Mouse (Mus musculus): ENCODE results near the gene Hesx1. TPM values are rescaled to one million over a fixed set of nuclear protein-coding genes. Genes with fewer than 3 reads are reported as not detected.

The Hesx1 gene
- polyA plus RNA-seq, 1 experiment: not detected

- H3K4me1 ChIP-seq (ENCODE audit: control insufficient read depth, insufficient read depth, low read length): peaks cover 2% of the 10 kb centered on the region; the same call in 1 of the 2 replicates
- no peak for TF ChIP-seq POLR2A (IDR thresholded peaks at IDR 0.05; ENCODE audit: insufficient read depth, low read depth, low read length)
- no peak for TF ChIP-seq CTCF (IDR thresholded peaks at IDR 0.05; ENCODE audit: insufficient read depth, low read depth, low read length)
- WGBS: 67% methylated on average over 7 of the region's 7 CpGs
- no peak overlapping the region for H3K4me3 ChIP-seq (ENCODE audit: insufficient read depth, low read depth, low read length)
- H3K27ac ChIP-seq (ENCODE audit: insufficient read depth, low read depth, low read length): no peak overlapping the region
Observed at GRCm38 (mm10) chr14:26976212-26976611, 18.0 kb upstream of the Hesx1 start.

- peaks cover 2% of the 10 kb centered on the region; the same call in 1 of the 2 replicates for H3K4me1 ChIP-seq (ENCODE audit: control insufficient read depth, insufficient read depth, low read length)
- H3K4me3 ChIP-seq (ENCODE audit: insufficient read depth, low read depth, low read length): no peak overlapping the region
- 66% methylated on average over 2 of the region's 2 CpGs for WGBS
- TF ChIP-seq CTCF (IDR thresholded peaks at IDR 0.05; ENCODE audit: insufficient read depth, low read depth, low read length) (no peak), POLR2A (IDR thresholded peaks at IDR 0.05; ENCODE audit: insufficient read depth, low read depth, low read length) (no peak)
- no peak overlapping the region for H3K27ac ChIP-seq (ENCODE audit: insufficient read depth, low read depth, low read length)
Observed at GRCm38 (mm10) chr14:26977500-26977899, 16.7 kb upstream of the Hesx1 start.

GRCm38 (mm10) chr14:26979808-26980207 is 14.4 kb upstream of the Hesx1 start:
- peaks cover 2% of the 10 kb centered on the region; the same call in 1 of the 2 replicates for H3K4me1 ChIP-seq (ENCODE audit: control insufficient read depth, insufficient read depth, low read length)
- no peak for TF ChIP-seq POLR2A (IDR thresholded peaks at IDR 0.05; ENCODE audit: insufficient read depth, low read depth, low read length)
- TF ChIP-seq CTCF (IDR thresholded peaks at IDR 0.05; ENCODE audit: insufficient read depth, low read depth, low read length): no peak
- WGBS: 91% methylated on average over 3 of the region's 3 CpGs
- H3K27ac ChIP-seq (ENCODE audit: insufficient read depth, low read depth, low read length): no peak overlapping the region
- H3K4me3 ChIP-seq (ENCODE audit: insufficient read depth, low read depth, low read length): no peak overlapping the region

- TF ChIP-seq POLR2A (IDR thresholded peaks at IDR 0.05; ENCODE audit: insufficient read depth, low read depth, low read length): no peak
- TF ChIP-seq CTCF (IDR thresholded peaks at IDR 0.05; ENCODE audit: insufficient read depth, low read depth, low read length): no peak
- Histone ChIP-seq H3K4me1 (ENCODE audit: control insufficient read depth, insufficient read depth, low read length) (peaks cover 2% of the 10 kb centered on the region; the same call in 1 of the 2 replicates), H3K4me3 (ENCODE audit: insufficient read depth, low read depth, low read length) (no peak overlapping the region), H3K27ac (ENCODE audit: insufficient read depth, low read depth, low read length) (no peak overlapping the region)
- 95% methylated on average over 8 of the region's 8 CpGs for WGBS
Observed at GRCm38 (mm10) chr14:26981021-26981420, 13.2 kb upstream of the Hesx1 start.

- peaks cover 2% of the 10 kb centered on the region; the same call in 1 of the 2 replicates for H3K4me1 ChIP-seq (ENCODE audit: control insufficient read depth, insufficient read depth, low read length)
- no peak overlapping the region for H3K27ac ChIP-seq (ENCODE audit: insufficient read depth, low read depth, low read length)
- WGBS: 65% methylated on average over 5 of the region's 5 CpGs
- no peak for TF ChIP-seq CTCF (IDR thresholded peaks at IDR 0.05; ENCODE audit: insufficient read depth, low read depth, low read length)
- no peak for TF ChIP-seq POLR2A (IDR thresholded peaks at IDR 0.05; ENCODE audit: insufficient read depth, low read depth, low read length)
- no peak overlapping the region for H3K4me3 ChIP-seq (ENCODE audit: insufficient read depth, low read depth, low read length)
Observed at GRCm38 (mm10) chr14:26981494-26982149, 12.6 kb upstream of the Hesx1 start.

- TF ChIP-seq CTCF (IDR thresholded peaks at IDR 0.05; ENCODE audit: insufficient read depth, low read depth, low read length) (no peak), POLR2A (IDR thresholded peaks at IDR 0.05; ENCODE audit: insufficient read depth, low read depth, low read length) (no peak)
- H3K4me1 ChIP-seq (ENCODE audit: control insufficient read depth, insufficient read depth, low read length): no peaks in the 10 kb centered on the region
- no peak overlapping the region for H3K27ac ChIP-seq (ENCODE audit: insufficient read depth, low read depth, low read length)
- WGBS: 62% methylated on average over 5 of the region's 5 CpGs
- no peak overlapping the region for H3K4me3 ChIP-seq (ENCODE audit: insufficient read depth, low read depth, low read length)
Observed at GRCm38 (mm10) chr14:26982150-26982530, 12.1 kb upstream of the Hesx1 start.

GRCm38 (mm10) chr14:26988694-26989093 is 5.5 kb upstream of the Hesx1 start:
- Histone ChIP-seq H3K4me3 (ENCODE audit: insufficient read depth, low read depth, low read length) (no peak overlapping the region), H3K4me1 (ENCODE audit: control insufficient read depth, insufficient read depth, low read length) (no peaks in the 10 kb centered on the region), H3K27ac (ENCODE audit: insufficient read depth, low read depth, low read length) (no peak overlapping the region)
- WGBS: 75% methylated on average over 2 of the region's 2 CpGs
- TF ChIP-seq CTCF (IDR thresholded peaks at IDR 0.05; ENCODE audit: insufficient read depth, low read depth, low read length) (no peak), POLR2A (IDR thresholded peaks at IDR 0.05; ENCODE audit: insufficient read depth, low read depth, low read length) (no peak)

GRCm38 (mm10) chr14:26991622-26992021 is 2.6 kb upstream of the Hesx1 start:
- no peak overlapping the region for H3K4me3 ChIP-seq (ENCODE audit: insufficient read depth, low read depth, low read length)
- TF ChIP-seq CTCF (IDR thresholded peaks at IDR 0.05; ENCODE audit: insufficient read depth, low read depth, low read length): no peak
- TF ChIP-seq POLR2A (IDR thresholded peaks at IDR 0.05; ENCODE audit: insufficient read depth, low read depth, low read length): no peak
- H3K27ac ChIP-seq (ENCODE audit: insufficient read depth, low read depth, low read length): no peak overlapping the region
- H3K4me1 ChIP-seq (ENCODE audit: control insufficient read depth, insufficient read depth, low read length): peaks cover 3% of the 10 kb centered on the region
- WGBS: 73% methylated on average over 18 of the region's 18 CpGs

- H3K4me1 ChIP-seq (ENCODE audit: control insufficient read depth, insufficient read depth, low read length): peaks cover 3% of the 10 kb centered on the region
- TF ChIP-seq POLR2A (IDR thresholded peaks at IDR 0.05; ENCODE audit: insufficient read depth, low read depth, low read length) (no peak), CTCF (IDR thresholded peaks at IDR 0.05; ENCODE audit: insufficient read depth, low read depth, low read length) (no peak)
- H3K27ac ChIP-seq (ENCODE audit: insufficient read depth, low read depth, low read length): no peak overlapping the region
- H3K4me3 ChIP-seq (ENCODE audit: insufficient read depth, low read depth, low read length): no peak overlapping the region
- 80% methylated on average over 3 of the region's 3 CpGs for WGBS
Observed at GRCm38 (mm10) chr14:26993427-26993826, 789 bp upstream of the Hesx1 start.
